Mouse (Mus musculus): ENCODE measurements at regions not wholly inside any gene's neighbourhood (a gene's known extent, or its start where the extent isn't known, plus 50 kb on each side); places are given as distances from the start of the nearest gene placed in this dataset.

GRCm38 (mm10) chr3:149379249-149379865, 389.0 kb upstream of the Adgrl2 start:
- TF ChIP-seq POLR2A (IDR thresholded peaks at IDR 0.05; ENCODE audit: extremely low read depth, insufficient read depth, low read length) (no peak), CTCF (IDR thresholded peaks at IDR 0.05; ENCODE audit: extremely low read depth, insufficient read depth, low read length) (no peak)
- Histone ChIP-seq H3K4me1 (ENCODE audit: control insufficient read depth, insufficient read depth, low read length) (peaks cover 1% of the 10 kb centered on the region), H3K4me3 (ENCODE audit: insufficient read depth, low read length) (no peak overlapping the region; the same call in 1 of the 2 replicates), H3K27ac (ENCODE audit: insufficient read depth, low read length) (no peak overlapping the region)

GRCm38 (mm10) chr3:149371439-149371838, 381.1 kb upstream of the Adgrl2 start:
- no peak overlapping the region for H3K27ac ChIP-seq (ENCODE audit: insufficient read depth, low read length)
- H3K4me3 ChIP-seq (ENCODE audit: insufficient read depth, low read length): no peak overlapping the region
- H3K4me1 ChIP-seq (ENCODE audit: control insufficient read depth, insufficient read depth, low read length): peaks cover 3% of the 10 kb centered on the region; the same call in 1 of the 2 replicates
- TF ChIP-seq CTCF (IDR thresholded peaks at IDR 0.05; ENCODE audit: extremely low read depth, insufficient read depth, low read length): no peak
- no peak for TF ChIP-seq POLR2A (IDR thresholded peaks at IDR 0.05; ENCODE audit: extremely low read depth, insufficient read depth, low read length)

- H3K4me3 ChIP-seq (ENCODE audit: insufficient read depth, low read length): no peak overlapping the region
- no peak overlapping the region for H3K27ac ChIP-seq (ENCODE audit: insufficient read depth, low read length)
- peaks cover 3% of the 10 kb centered on the region; the same call in 1 of the 2 replicates for H3K4me1 ChIP-seq (ENCODE audit: control insufficient read depth, insufficient read depth, low read length)
- TF ChIP-seq CTCF (IDR thresholded peaks at IDR 0.05; ENCODE audit: extremely low read depth, insufficient read depth, low read length) (no peak), POLR2A (IDR thresholded peaks at IDR 0.05; ENCODE audit: extremely low read depth, insufficient read depth, low read length) (no peak)
Measured at GRCm38 (mm10) chr3:149370517-149371227, 380.3 kb upstream of the Adgrl2 start.

GRCm38 (mm10) chr3:149367888-149368287, 377.5 kb upstream of the Adgrl2 start:
- H3K4me3 ChIP-seq (ENCODE audit: insufficient read depth, low read length): no peak overlapping the region
- no peak for TF ChIP-seq CTCF (IDR thresholded peaks at IDR 0.05; ENCODE audit: extremely low read depth, insufficient read depth, low read length)
- no peak for TF ChIP-seq POLR2A (IDR thresholded peaks at IDR 0.05; ENCODE audit: extremely low read depth, insufficient read depth, low read length)
- no peak overlapping the region for H3K27ac ChIP-seq (ENCODE audit: insufficient read depth, low read length)
- peaks cover 3% of the 10 kb centered on the region; the same call in 1 of the 2 replicates for H3K4me1 ChIP-seq (ENCODE audit: control insufficient read depth, insufficient read depth, low read length)

- TF ChIP-seq CTCF (IDR thresholded peaks at IDR 0.05; ENCODE audit: extremely low read depth, insufficient read depth, low read length) (no peak), POLR2A (IDR thresholded peaks at IDR 0.05; ENCODE audit: extremely low read depth, insufficient read depth, low read length) (no peak)
- Histone ChIP-seq H3K4me1 (ENCODE audit: control insufficient read depth, insufficient read depth, low read length) (peaks cover 2% of the 10 kb centered on the region; the same call in 1 of the 2 replicates), H3K4me3 (ENCODE audit: insufficient read depth, low read length) (no peak overlapping the region), H3K27ac (ENCODE audit: insufficient read depth, low read length) (no peak overlapping the region)
Measured at GRCm38 (mm10) chr3:149360164-149360563, 369.8 kb upstream of the Adgrl2 start.

GRCm38 (mm10) chr3:149358570-149359193, 368.3 kb upstream of the Adgrl2 start:
- TF ChIP-seq POLR2A (IDR thresholded peaks at IDR 0.05; ENCODE audit: extremely low read depth, insufficient read depth, low read length): no peak
- TF ChIP-seq CTCF (IDR thresholded peaks at IDR 0.05; ENCODE audit: extremely low read depth, insufficient read depth, low read length): no peak
- Histone ChIP-seq H3K4me1 (ENCODE audit: control insufficient read depth, insufficient read depth, low read length) (peaks cover 2% of the 10 kb centered on the region; the same call in 1 of the 2 replicates), H3K27ac (ENCODE audit: insufficient read depth, low read length) (no peak overlapping the region), H3K4me3 (ENCODE audit: insufficient read depth, low read length) (peak overlapping the region; percentile 35; the same call in 1 of the 2 replicates)

- peak overlapping the region; percentile 35; the same call in 1 of the 2 replicates for H3K4me3 ChIP-seq (ENCODE audit: insufficient read depth, low read length)
- peaks cover 2% of the 10 kb centered on the region; the same call in 1 of the 2 replicates for H3K4me1 ChIP-seq (ENCODE audit: control insufficient read depth, insufficient read depth, low read length)
- no peak overlapping the region for H3K27ac ChIP-seq (ENCODE audit: insufficient read depth, low read length)
- no peak for TF ChIP-seq POLR2A (IDR thresholded peaks at IDR 0.05; ENCODE audit: extremely low read depth, insufficient read depth, low read length)
- no peak for TF ChIP-seq CTCF (IDR thresholded peaks at IDR 0.05; ENCODE audit: extremely low read depth, insufficient read depth, low read length)
Measured at GRCm38 (mm10) chr3:149357903-149358569, 367.7 kb upstream of the Adgrl2 start.

GRCm38 (mm10) chr3:149357121-149357520, 366.8 kb upstream of the Adgrl2 start:
- Histone ChIP-seq H3K27ac (ENCODE audit: insufficient read depth, low read length) (no peak overlapping the region), H3K4me3 (ENCODE audit: insufficient read depth, low read length) (no peak overlapping the region), H3K4me1 (ENCODE audit: control insufficient read depth, insufficient read depth, low read length) (peaks cover 2% of the 10 kb centered on the region; the same call in 1 of the 2 replicates)
- TF ChIP-seq POLR2A (IDR thresholded peaks at IDR 0.05; ENCODE audit: extremely low read depth, insufficient read depth, low read length) (no peak), CTCF (IDR thresholded peaks at IDR 0.05; ENCODE audit: extremely low read depth, insufficient read depth, low read length) (no peak)

- H3K27ac ChIP-seq (ENCODE audit: insufficient read depth, low read length): no peak overlapping the region
- TF ChIP-seq CTCF (IDR thresholded peaks at IDR 0.05; ENCODE audit: extremely low read depth, insufficient read depth, low read length): no peak
- TF ChIP-seq POLR2A (IDR thresholded peaks at IDR 0.05; ENCODE audit: extremely low read depth, insufficient read depth, low read length): no peak
- H3K4me1 ChIP-seq (ENCODE audit: control insufficient read depth, insufficient read depth, low read length): peaks cover 2% of the 10 kb centered on the region; the same call in 1 of the 2 replicates
- no peak overlapping the region for H3K4me3 ChIP-seq (ENCODE audit: insufficient read depth, low read length)
Measured at GRCm38 (mm10) chr3:149355362-149355761, 365.0 kb upstream of the Adgrl2 start.

Data from cortical plate, adult 2 months (tissue).